Mouse (Mus musculus): ENCODE measurements around the gene Wnt3a. TPM values are rescaled to one million over a fixed set of nuclear protein-coding genes. Genes with fewer than 3 reads are reported as not detected.
A peak's percentile ranks its signal among the peaks of the same experiment; 100 is the strongest.
"Not testable (repeated sequence)": the region's sequence is repeated elsewhere in the genome, so short reads cannot be mapped to it uniquely, and the experiment has no call there.

Wnt3a gene
- total RNA-seq, 2 experiments from 2014 or later = not detected

- intact Hi-C loops (cut with DNase I) = loop anchor here (5.0 kb wide), 1 partner anchor 39 kb away; no protein-coding TSS in a partner anchor
- DNase-seq = no peak
Observed at GRCm38 (mm10) chr11:59308625-59309024, 18.1 kb upstream of the Wnt3a start.

- DNase-seq = no peak
- intact Hi-C loops (cut with DNase I) = loop anchor here (5.0 kb wide), 1 partner anchor 39 kb away; no protein-coding TSS in a partner anchor
Observed at GRCm38 (mm10) chr11:59308164-59308542, 17.6 kb upstream of the Wnt3a start.

- intact Hi-C loops (cut with DNase I) = loop anchor here (1.0 to 5.0 kb wide), 2 partner anchors 23 to 40 kb away; no protein-coding TSS in a partner anchor
- DNase-seq = peak; percentile 78 to 80
Observed at GRCm38 (mm10) chr11:59307422-59308163, 17.0 kb upstream of the Wnt3a start.

GRCm38 (mm10) chr11:59306461-59307421 lies 16.2 kb upstream of the Wnt3a start, which contains the start of gene Wnt9a:
Gene Wnt9a (plus strand): TSS chr11:59306928.
- intact Hi-C loops (cut with DNase I) = loop anchor here (1.0 to 5.0 kb wide), 2 partner anchors 24 to 41 kb away; no protein-coding TSS in a partner anchor
- peak; percentile 61 to 65 for DNase-seq

- DNase-seq = no peak
- intact Hi-C loops (cut with DNase I) = loop anchor here (5.0 kb wide), 1 partner anchor 41 kb away; no protein-coding TSS in a partner anchor
Observed at GRCm38 (mm10) chr11:59305821-59306215, 15.3 kb upstream of the Wnt3a start.

GRCm38 (mm10) chr11:59305008-59305820 lies 14.7 kb upstream of the Wnt3a start:
- intact Hi-C loops (cut with DNase I) = loop anchor here (5.0 kb wide), 1 partner anchor 42 kb away; no protein-coding TSS in a partner anchor
- DNase-seq = no peak

- intact Hi-C loops (cut with DNase I) = loop anchor here (2.0 kb wide), 1 partner anchor 180 kb away; no protein-coding TSS in a partner anchor
- DNase-seq = peak; percentile 71 to 81
Observed at GRCm38 (mm10) chr11:59302700-59303569, 12.4 kb upstream of the Wnt3a start.

GRCm38 (mm10) chr11:59301053-59301452 lies 10.5 kb upstream of the Wnt3a start:
- DNase-seq; intact Hi-C loops (cut with DNase I): not testable (repeated sequence)

GRCm38 (mm10) chr11:59300185-59300584 lies 9.6 kb upstream of the Wnt3a start:
- intact Hi-C loops (cut with DNase I) = no loop called here
- no peak for DNase-seq

GRCm38 (mm10) chr11:59297941-59298340 lies 7.4 kb upstream of the Wnt3a start:
- DNase-seq = no peak
- intact Hi-C loops (cut with DNase I) = loop anchor here (2.0 to 5.0 kb wide), 2 partner anchors 59 to 251 kb away; no protein-coding TSS in a partner anchor

GRCm38 (mm10) chr11:59293616-59294015 lies 3.1 kb upstream of the Wnt3a start:
- intact Hi-C loops (cut with DNase I) = loop anchor here (2.0 kb wide), 1 partner anchor 53 kb away; no protein-coding TSS in a partner anchor
- no peak for DNase-seq

- intact Hi-C loops (cut with DNase I) = loop anchor here (10.0 kb wide), 1 partner anchor 455 kb away; no protein-coding TSS in a partner anchor
Observed at GRCm38 (mm10) chr11:59289706-59290105, 846 bp downstream of the Wnt3a start.

GRCm38 (mm10) chr11:59284146-59284545 lies 6.4 kb downstream of the Wnt3a start:
- intact Hi-C loops (cut with DNase I) = loop anchor here (10.0 kb wide), 1 partner anchor 461 kb away; no protein-coding TSS in a partner anchor
- DNase-seq = no peak

More at GRCm38 (mm10) chr11:59289706-59290105, 846 bp downstream of the Wnt3a start:
- no peak for DNase-seq

- DNase-seq = peak in 1 of 2 experiments; percentile 30
- intact Hi-C loops (cut with DNase I) = loop anchor here (10.0 kb wide), 1 partner anchor 462 kb away; no protein-coding TSS in a partner anchor
Observed at GRCm38 (mm10) chr11:59282933-59283332, 7.6 kb downstream of the Wnt3a start.

GRCm38 (mm10) chr11:59282111-59282510 lies 8.4 kb downstream of the Wnt3a start:
- intact Hi-C loops (cut with DNase I) = loop anchor here (10.0 kb wide), 1 partner anchor 463 kb away; no protein-coding TSS in a partner anchor
- DNase-seq = no peak

- intact Hi-C loops (cut with DNase I) = no loop called here
- DNase-seq = no peak
Observed at GRCm38 (mm10) chr11:59278047-59278446, 12.5 kb downstream of the Wnt3a start.

- no peak for DNase-seq
- intact Hi-C loops (cut with DNase I) = no loop called here
Observed at GRCm38 (mm10) chr11:59276877-59277276, 13.7 kb downstream of the Wnt3a start.

- no peak for DNase-seq
- intact Hi-C loops (cut with DNase I) = no loop called here
Observed at GRCm38 (mm10) chr11:59274184-59274583, 16.4 kb downstream of the Wnt3a start.
